Mouse (Mus musculus): ENCODE measurements around the gene Dcun1d4.
"Not testable (repeated sequence)": the region's sequence is repeated elsewhere in the genome, so short reads cannot be mapped to it uniquely, and the experiment has no call there.

Gene Dcun1d4

GRCm38 (mm10) chr5:73480700-73481099, at the start of gene Dcun1d4:
Gene Dcun1d4 (plus strand): TSS chr5:73481000.
- DNase-seq, result no peak

DNA sequence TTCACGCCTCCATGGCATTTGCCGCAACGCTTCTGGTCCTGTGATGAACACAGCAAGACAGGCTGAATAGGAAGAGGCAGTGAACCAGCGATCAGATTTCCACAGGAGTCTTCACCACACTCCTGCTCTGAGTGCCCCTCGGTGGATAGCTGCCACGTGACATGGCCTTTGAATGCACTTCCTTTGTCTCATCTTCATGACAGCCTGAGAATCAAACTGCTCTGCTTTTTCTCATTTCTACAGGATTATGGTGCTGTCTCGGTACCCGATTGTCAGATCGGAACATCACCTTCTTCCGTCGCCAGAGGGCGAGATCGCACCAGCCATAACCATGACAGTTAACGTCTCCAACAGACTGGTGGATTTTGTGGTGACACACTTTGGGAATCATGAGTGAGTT, 49.2 kb upstream of the Dcun1d4 start:
- DNase-seq, result peak; percentile 48

GRCm38 (mm10) chr5:73432805-73433204, 48.0 kb upstream of the Dcun1d4 start:
- DNase-seq, result no peak

DNA sequence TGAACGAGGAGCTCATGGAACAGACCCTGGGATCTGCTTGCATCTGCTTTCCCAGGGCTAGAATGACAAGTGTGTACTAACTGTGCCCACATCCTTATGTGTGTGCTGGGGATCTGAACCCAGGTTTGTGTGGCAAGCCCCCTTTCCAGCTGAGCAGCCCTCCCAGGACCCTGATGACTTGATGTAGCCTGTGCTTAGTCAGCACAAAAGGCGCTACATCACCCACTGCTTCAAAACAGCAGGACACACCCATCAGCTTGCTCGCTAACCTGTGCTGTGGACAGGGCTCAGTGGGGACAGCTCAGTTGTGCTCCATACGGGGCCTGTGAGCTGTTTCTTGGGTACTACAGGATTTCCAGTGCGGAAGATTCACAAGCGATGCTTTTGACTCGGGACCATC, 46.0 kb upstream of the Dcun1d4 start:
- DNase-seq, result no peak

DNA sequence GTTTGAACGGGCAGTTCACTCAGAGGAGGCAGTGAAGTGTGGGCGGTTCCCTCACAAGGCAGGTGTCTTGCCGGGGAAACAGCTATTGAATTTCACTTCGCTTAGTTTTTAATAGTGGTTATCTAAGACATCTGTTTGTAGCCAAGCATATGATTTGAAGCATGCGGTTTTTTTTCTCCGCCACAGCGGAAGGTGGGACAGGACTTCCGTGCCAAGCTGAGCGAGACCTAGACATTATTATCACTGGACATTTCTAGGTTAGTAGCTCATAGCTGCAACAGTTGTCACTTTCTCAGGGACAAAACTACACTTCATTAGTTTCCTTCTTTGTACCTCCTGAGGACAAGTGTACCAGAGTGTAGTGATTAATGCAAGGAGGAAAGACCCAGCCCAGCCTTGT, 38.6 kb upstream of the Dcun1d4 start:
- DNase-seq, result no peak

GRCm38 (mm10) chr5:73450276-73450675, 30.5 kb upstream of the Dcun1d4 start:
- no peak for DNase-seq

DNA sequence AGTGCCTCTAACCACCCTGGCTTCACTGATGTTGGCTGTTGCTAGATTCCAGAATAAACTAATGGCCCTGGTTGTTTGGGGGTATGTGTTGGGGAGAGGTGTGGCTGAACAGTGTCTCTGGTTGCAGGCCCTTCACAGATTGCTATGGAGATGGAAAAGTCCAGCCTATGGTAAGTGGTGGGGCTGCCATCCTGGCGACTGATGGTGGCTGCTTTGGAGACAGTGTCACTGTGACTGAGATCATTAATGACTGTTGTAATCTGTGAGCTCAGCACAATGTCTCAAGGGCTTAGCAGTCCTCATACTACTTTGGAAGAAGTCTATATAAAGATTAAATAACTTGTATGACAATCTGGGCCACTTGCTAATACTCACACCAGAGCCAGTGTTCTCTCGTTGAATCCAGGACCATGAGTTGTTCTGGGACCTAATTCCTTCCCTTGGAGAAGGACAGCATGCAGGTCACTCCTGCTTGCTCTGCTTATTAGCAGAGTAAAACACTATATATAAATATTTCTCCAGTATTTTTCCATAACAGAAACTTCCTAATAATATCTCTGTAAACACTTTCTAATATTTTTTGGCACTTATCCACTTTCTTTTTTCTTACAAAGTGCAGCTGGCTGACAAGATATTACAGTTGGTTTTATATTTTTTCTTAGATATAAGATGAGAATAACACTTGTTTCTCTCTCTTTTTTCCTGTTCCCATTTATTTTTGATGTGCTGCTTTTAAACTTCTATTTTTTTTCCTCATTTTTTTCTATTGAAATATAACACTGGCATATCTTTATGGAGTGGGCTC, 26.1 kb upstream of the Dcun1d4 start:
- DNase-seq, result no peak

- DNase-seq, result no peak
Observed at GRCm38 (mm10) chr5:73455307-73455687, 25.5 kb upstream of the Dcun1d4 start.

DNA sequence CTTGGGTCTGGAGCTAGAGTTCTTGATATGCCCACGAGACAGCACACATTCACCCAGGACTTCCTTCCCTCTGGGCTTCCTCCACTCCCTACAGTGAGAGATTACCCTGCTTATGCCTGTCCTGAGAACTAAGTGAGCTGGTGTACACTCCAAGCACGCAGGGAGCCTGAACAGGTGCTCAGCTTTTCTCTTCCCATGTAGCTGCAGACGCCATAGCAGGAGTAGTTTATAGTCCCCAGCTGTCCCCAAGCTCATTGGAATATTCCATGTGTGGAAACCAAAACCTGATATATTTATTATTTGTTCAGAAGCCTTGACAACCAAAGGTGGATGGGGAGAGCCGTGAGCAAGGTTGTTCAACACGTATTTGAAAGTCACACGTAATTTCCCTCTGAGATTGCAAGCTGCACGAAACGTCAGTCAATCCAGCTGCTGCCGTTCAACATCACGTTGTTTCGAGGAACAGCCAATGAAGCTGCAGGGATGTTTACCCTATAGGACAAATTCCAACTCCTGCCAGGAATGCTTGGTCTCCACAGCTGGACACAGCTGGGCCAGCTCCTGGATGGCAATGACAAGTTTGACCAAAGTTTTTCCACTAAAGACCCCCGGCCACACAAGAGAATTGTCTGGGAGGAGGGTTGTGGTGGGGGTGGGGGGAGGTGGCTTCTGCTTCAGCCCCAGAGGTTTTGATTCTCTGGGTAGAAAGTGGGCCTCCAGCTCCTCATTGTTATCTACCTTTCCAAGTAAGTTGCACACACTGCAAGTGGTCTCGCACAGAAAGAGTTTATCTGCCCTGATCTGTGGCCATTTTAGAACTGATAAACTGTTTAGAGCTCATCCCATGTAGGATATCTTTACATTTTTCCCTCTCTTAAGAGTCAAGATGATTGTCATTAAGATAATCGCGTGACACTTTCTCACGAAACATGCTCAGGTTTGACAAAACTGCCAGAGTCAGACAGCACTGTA, 12.1 kb upstream of the Dcun1d4 start:
- DNase-seq, result no peak

GRCm38 (mm10) chr5:73474412-73475405, 6.1 kb upstream of the Dcun1d4 start:
- no peak for DNase-seq

- DNase-seq, result no peak
Observed at GRCm38 (mm10) chr5:73481401-73481800, 601 bp downstream of the Dcun1d4 start.

DNA sequence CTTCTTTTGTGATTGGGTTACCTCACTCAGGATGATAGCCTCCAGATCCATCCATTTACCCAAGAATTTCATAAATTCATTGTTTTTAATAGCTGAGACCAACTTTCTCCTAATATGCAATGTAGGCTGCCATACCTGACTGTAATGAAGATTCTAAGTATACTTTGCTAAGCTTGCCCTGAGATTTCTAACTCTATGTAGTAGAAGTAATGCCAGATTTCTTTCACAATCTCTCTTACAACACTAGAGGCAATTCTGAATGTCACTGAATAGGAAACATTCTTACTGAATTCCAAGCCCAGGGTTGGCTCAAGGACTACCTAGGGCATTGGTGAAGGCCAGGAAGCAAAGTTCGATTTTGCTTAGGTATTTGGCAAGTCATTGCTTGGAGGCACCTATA, 1.6 kb downstream of the Dcun1d4 start:
- DNase-seq, result not testable (repeated sequence)

GRCm38 (mm10) chr5:73484016-73484615, 3.3 kb downstream of the Dcun1d4 start:
- no peak for DNase-seq

- no peak for DNase-seq
Observed at GRCm38 (mm10) chr5:73486451-73486850, 5.7 kb downstream of the Dcun1d4 start.

GRCm38 (mm10) chr5:73489915-73490314, 9.1 kb downstream of the Dcun1d4 start:
- DNase-seq, result peak; percentile 52

GRCm38 (mm10) chr5:73490596-73491073, 9.8 kb downstream of the Dcun1d4 start:
- DNase-seq, result peak; percentile 100

- peak; percentile 74 for DNase-seq
Observed at GRCm38 (mm10) chr5:73491074-73491836, 10.5 kb downstream of the Dcun1d4 start.

DNA sequence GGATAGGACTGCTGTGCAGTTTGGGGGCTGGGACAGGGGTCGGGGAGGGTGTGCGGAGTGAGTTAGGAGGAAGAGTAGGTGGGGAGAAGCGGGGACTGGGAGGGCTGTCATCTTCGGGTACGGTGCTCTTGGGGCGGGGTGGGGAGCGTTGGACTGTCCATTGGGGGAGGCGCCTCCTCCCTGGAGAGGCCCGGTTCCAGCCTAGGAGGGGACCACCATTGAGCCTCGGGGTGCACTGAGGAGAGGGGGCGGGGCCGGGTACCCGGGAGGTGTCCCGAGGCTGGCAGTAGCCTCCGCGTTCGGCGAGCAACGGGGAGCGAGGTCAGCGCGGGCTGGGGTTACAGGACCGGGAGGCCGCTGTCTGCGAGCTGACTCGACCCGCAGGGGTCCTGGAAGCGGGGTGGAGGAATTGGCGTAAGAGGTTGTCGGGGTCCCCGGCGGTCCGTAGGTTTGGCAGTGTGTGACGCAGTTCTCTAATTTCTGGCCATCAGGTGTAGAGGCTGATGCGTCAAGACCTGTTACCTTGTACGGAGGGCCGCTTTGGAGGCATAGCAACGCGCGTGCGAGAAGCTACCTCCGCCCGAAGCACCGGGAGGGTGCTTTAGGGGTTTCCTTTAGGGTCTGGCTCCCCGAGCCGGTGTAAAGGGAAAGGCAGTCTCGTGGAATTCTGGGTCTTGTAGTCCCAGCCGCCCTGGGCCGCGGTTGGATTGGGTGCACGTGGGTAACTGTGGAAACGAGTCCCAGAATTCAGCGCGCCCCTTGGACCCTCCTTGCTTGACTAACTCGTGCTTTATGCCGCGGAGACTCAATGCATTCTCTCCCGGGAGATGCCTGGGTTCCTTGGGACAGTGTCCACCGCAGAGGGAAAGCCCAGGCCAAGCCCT, 11.3 kb downstream of the Dcun1d4 start:
- DNase-seq, result peak; percentile 88

DNA sequence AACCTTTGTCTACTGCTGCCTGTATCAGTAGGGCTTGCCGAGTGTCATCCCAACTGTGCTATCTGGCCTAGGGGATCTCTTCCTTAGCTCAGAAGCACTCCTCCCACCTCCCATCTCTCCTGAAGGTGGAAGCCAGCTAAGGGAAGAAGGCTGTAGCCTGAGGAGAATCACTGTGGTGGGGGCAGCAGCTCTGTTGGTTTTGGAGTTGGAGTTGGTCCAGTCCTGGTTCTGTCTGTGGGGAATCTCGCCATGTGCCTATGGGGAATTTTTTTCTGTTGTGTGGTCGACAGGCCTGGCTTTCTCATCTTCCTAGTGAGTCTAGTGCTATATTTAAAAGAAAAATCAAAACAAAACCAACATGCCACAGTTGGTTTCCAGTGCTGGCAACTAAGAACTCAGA, 16.6 kb downstream of the Dcun1d4 start:
- DNase-seq, result no peak

DNA sequence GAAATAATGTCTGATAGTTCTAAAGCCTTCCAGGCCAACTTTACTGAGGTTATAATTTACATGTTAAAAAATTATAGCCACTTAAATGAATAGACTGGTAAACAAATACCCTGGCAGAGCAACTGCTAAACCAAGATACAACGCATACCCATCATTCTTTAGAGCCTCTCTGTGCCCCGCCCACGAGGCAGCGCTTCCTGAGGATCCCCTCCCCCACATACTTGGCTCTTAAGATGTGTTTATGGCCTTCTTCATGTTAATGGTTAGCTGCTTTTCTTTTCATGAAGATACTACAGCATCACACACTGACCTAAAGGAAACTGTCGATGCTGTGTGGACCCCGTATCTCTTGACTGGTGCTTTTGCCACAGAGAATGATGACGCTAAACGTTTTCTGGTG, 17.8 kb downstream of the Dcun1d4 start:
- DNase-seq, result no peak

All from cerebellum, adult 11-12 months (tissue).